Mouse (Mus musculus) large intestine, adult 2 months (tissue): ENCODE measurements at regions not wholly inside any gene's neighbourhood (a gene's known extent, or its start where the extent isn't known, plus 50 kb on each side); places are given as distances from the start of the nearest gene placed in this dataset.

Source experiments
- DNase-seq: peaks from one replicate; pipeline ENCODE4 v3.0.0-alpha.2; 2012; ENCODE audit warnings: low read depth, low spot score
- WGBS: fragments of 180-500 bp; shearing (Covaris S2); methylation state at CpG from one replicate; pipeline ENCODE4 v1.1.7; 2018; 5-methylcytosine and 5-hydroxymethylcytosine counted together

DNA sequence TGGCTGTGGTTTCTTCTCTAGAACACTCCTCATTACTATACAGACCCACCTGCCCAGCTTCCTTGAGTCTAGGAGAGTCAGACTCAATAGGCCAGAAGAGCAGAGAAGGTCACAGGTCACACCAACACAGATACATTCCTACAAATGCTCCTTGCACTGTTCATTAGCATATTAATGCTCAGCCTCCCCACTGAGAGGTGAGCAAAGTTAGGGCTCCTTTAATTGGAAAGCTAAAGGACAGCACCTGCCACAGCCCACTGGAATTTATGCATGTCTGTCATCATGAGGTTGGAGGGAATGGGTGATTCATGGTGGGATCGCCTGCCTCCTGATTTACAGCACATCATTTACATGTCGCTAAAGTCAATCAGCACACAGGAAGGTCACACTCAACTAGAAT, 292.2 kb downstream of the Dhx35 start:
- DNase-seq, result no peak
- 70% methylated on average over 2 of the region's 2 CpGs for WGBS

DNA sequence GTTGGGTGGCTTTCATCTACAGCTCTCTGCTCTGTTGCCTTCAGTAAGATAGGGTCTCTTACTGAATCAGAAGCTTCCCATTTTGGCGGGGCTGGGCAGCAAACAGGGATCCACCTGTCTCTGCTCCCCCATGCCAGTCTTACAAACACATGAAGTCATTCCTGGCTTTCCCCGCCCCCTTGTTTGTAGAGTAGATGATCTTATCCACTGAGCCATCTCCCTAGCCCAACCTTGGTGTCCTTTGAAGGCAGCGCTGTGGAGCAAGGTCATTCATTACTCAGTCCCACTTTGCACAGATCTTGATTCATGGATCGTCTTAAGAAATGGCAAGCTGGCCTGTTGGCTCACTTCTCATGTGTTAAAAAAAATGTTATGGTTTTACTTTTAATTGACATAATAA, 293.6 kb downstream of the Dhx35 start:
- WGBS, result 55% methylated on average over 4 of the region's 4 CpGs
- DNase-seq, result no peak

DNA sequence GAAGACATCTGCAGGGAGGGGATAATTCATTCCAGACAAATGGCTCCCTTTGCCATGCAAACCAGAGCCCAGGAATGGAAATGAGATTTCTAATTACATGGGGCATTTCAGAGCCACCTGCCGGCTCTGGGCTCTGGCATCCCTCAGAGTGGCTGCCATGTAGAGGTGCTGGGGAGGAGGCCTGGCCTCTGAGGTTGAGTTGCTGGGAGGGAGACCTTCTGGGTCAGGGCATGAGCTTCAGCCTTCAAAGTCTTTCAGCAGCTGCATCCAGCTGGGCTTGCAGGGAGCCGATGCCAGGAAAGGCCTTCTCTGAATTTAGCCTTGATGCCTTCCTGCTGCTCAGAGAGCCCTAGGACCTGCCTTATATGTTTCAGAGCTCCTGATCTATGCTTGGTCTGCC, 302.1 kb downstream of the Dhx35 start:
- WGBS, result 57% methylated on average over 2 of the region's 2 CpGs
- no peak for DNase-seq

DNA sequence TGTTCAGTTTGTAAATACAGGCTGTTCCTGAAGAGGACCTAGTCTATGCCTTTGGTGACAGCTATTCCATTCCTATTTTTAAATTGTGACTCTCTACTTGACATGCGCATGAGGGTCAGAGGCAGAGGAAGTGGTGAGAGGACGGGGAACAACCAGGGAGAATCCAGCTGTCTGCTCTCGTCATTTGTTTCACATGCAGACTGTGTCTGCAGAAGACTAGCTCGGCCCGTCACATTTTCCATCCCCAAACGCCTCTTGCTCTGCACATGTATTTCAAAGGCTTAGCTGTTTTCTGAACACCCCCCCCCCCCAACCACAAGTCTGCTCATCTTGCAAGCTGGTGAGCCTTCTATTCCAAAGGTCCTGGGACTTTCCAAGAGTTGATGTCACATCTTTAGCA, 339.4 kb downstream of the Dhx35 start:
- no peak for DNase-seq
- WGBS, result 72% methylated on average over 6 of the region's 6 CpGs

DNA sequence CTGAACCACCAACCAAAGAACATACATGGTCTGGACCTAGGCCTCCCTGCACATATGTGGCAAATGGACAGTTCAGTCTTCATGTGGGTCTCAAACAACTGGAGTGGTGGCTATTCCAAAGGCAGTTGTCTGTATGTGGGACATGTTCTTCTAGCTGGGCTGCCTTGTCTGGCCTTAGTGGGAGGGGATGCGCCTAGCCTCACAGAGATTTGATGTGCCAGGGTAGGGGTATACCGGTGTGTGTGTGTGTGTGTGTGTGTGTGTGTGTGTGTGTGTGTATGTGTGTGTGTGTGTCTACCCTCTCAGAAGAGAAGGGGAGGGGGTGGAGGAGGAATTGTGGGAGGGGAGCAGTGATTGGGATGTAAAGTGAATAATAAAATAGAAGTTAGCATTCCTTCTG, 344.0 kb downstream of the Dhx35 start:
- no peak for DNase-seq
- 98% methylated on average over 2 of the region's 2 CpGs for WGBS

DNA sequence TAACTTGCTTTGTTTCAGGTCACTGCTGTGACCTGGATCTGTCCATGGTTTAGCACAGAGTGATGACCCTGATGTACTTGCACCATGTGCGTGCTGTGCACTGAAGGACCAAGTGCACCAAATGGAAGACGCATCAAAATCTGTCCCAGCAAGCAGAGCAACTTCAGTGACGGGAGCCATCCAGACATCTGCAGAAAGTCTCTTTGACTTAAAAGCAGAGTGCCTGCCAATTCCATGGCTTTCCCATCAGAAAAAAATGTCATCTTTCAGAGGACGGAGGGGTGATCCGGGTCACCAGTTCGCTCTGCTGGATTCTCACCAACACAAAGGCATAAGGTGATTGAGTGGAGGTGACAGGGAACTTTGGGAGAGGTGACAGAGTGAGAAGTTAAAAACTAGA, 351.4 kb downstream of the Dhx35 start:
- no peak for DNase-seq
- 87% methylated on average over 6 of the region's 6 CpGs for WGBS

DNA sequence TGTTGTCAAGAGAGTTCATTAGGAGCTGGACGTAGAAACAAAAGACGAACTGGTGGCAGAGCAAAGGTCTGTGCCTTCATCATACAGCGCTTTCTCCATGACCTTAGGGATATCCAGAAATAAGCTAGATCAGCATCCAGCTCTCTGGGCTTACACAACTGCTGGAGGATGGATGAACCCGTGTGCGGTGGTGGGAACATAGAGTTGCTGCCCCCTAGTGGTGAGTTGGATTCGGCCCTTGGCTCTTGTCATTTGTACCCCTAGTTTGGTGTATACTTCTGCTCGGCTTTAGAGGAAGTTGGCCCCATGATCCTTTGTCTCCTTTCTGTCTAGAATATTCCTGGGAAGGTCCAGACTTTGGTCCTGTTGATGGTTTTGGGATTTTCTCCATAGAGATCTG, 369.4 kb downstream of the Dhx35 start:
- DNase-seq, result peak; percentile 2
- WGBS, result 37% methylated on average over 7 of the region's 7 CpGs

DNA sequence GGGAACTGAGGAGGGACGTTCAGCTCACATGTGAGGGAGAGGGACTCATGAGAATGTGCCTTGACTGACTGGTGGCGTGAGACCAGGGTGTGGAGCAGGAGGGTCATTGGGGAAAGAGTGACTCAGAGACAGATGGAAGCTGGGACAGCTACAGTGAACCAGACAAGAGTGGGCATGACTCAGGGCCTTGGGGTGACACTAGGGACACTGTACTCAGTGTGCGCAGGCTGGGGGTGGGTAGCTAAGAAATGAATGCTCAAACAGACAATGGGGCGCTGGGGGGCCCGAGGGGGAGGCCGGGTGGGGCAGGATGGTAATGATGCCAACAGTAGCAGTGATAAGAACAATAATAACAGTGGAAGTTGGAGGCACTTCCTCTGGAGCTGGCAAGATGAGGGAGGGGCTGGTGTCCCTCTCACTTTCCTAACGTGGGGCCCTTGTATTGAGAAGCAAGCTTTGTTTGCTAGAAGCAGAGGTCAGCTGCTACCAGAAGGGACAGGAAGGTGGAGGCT, 374.0 kb downstream of the Dhx35 start:
- WGBS, result 40% methylated on average over 7 of the region's 7 CpGs
- no peak for DNase-seq

DNA sequence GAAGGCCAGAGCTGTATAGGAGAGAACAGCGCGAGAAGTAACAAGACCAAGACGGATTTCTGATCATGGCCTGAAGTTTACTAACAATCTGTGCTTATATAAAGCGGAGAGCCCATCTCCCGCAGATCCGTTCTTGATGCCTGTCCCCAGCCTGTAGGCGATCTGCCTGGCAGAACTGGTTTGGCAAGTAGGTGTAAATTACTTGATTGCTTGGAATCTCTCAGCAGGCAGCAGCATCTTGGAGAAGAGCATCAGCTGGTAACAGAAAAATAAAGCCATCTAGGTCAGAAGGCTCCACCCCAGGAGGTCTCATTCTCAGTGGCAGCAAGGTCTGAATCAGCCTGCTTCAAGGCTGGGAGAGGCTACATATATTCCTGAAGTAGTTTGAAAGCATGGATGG, 401.5 kb downstream of the Dhx35 start:
- 15% methylated on average over 7 of the region's 7 CpGs for WGBS
- DNase-seq, result no peak

DNA sequence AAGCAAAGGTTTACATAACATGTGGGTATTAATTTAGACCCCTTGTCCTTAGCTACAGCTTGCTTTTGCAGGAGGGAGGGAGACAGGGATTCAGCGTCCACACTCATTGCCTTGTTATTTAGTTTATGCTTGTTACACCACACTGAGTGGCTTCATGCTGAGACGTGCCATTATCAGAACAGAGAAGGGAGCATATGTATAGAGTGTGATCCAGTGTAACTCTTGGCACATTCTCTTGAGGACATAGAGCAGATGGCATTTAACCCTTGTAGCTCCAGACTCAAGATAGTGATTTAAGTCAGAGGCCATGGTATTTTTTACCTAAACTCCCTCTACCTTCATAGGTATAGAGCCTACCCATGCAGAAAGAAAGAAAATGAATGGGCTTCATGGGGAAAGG, 437.7 kb downstream of the Dhx35 start:
- 60% methylated on average over 2 of the region's 2 CpGs for WGBS
- no peak for DNase-seq

DNA sequence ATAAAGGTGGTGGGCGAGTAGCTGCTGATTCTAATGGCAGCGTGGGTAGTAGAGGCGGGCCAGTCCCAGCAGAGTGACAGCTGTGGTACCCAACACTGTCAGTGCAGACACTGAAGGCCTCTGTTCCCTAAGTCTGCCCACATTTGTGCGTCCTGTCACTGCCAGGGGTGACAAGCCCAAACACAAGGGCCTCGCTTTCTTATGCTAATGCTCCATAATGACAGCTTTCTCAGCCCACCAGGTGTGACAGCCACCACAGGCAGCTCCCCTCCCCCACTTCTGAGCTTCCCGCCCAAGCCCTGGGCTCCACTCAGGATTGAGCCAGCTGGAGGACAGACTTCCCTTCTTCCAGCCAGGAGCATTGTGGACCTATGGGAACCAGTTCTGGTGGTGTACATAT, 440.4 kb downstream of the Dhx35 start:
- DNase-seq, result no peak
- 48% methylated on average over 6 of the region's 6 CpGs for WGBS

DNA sequence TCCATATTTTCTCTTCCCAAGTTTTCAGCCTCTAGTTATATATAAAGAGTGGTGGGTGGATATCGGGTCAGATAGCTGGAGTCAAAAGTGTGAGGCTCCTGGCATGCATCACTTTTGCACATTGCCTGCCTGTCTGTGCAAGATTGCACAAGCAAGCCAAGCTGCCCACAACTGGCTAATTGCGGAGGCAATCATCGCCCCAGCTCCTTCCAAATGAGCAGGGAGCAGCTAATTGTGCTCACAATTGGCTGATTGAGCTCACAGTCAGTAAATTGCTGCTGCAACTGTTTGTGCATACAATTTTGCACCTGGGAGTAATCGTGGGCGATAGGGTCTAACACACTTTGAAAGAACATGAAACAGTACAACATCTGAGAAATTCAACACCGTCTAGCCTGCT, 455.5 kb downstream of the Dhx35 start:
- 82% methylated on average over 6 of the region's 6 CpGs for WGBS

DNA sequence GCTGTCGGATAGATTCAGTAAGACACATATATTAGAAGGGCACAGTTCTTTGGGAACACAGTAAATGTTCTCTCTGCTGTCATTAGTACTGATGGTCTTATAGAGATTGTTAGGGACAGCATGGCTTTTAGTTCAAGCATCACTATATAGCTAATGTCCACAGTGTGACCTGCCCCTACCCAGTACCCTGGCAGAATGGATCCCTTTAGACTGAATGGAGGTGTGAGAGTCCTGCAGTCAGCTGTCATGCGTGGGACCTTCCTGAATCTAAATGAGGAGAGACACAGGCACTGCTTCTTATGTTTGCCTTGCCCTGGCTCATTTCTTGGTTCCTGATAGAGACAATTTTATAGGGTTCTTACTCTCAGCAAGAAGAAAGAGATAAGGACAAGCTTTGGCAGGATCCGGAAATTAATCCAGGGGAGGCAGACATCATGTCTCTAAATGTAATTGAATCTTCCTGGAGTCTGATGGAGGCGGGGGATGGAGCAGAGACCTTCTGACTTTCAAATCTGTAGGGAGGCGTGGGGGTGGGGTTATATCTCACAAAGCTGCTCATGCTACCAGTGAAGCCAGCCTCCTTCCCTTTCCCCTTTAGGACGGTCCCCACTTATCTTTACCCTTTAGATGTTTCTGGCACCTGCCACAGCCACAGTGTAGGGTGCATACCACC, 456.5 kb downstream of the Dhx35 start:
- no peak for DNase-seq
- 77% methylated on average over 6 of the region's 6 CpGs for WGBS

More for the DNA sequence above, 455.5 kb downstream of the Dhx35 start:
- DNase-seq, result no peak

DNA sequence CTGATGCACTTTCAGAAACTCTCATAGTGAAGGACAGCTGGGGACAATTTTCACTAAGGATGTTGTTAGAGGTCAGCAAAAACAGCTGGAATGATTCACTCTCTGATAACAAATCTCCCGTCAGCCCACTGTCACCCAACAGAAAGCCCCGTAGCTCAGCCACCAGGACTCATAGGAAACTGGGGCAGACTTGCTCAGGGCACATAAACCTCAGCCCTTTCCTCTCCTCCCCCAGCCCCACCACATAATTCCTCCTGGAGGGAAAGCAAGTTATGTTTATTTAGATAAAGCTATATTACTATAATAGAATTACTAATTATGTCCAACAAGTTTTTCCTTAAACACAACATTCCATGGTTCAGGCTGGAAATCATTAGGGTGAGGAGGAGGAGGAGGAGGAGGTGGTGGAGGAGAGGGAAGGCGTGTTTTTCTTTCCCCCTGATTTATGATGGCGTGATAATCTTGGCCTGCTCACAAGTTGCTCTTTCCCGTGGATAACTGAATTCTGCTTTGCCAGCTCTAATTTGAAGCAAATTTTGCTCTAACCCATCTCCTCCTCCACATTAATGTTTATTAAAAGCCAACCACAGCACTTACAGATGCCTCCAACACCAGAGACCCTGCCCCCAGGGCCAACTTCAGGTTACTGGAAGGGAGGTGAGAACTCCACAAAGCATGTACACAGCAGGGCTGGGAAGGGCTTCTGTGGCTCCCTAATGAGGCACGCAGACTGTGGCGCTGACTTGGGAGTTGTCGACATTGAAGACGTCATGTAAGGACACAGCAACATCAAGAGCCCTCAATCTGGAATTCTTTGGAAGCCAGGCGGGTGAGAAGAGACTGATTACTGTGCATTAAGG, 475.8 kb downstream of the Dhx35 start:
- WGBS, result 59% methylated on average over 10 of the region's 10 CpGs
- no peak for DNase-seq

DNA sequence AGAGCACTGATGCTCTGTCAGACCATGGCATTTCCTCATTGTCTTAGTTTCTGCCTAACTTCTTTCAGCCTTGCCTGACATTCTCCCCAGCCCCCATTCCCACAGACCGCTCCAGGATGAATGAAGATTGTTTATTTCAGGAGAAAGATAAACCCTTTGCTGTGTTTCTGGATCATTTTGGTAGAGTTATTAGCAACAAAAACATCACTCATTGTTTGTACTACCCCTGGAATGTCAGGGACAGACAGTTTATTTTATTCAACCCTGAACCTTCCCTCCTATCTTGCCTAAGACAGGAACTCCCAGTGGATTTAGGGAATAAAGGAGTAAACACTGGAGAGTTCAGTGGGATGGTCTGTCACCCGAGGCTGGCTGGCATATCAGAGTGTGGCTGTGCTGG, 484.3 kb downstream of the Dhx35 start:
- 22% methylated on average over 2 of the region's 2 CpGs for WGBS

DNA sequence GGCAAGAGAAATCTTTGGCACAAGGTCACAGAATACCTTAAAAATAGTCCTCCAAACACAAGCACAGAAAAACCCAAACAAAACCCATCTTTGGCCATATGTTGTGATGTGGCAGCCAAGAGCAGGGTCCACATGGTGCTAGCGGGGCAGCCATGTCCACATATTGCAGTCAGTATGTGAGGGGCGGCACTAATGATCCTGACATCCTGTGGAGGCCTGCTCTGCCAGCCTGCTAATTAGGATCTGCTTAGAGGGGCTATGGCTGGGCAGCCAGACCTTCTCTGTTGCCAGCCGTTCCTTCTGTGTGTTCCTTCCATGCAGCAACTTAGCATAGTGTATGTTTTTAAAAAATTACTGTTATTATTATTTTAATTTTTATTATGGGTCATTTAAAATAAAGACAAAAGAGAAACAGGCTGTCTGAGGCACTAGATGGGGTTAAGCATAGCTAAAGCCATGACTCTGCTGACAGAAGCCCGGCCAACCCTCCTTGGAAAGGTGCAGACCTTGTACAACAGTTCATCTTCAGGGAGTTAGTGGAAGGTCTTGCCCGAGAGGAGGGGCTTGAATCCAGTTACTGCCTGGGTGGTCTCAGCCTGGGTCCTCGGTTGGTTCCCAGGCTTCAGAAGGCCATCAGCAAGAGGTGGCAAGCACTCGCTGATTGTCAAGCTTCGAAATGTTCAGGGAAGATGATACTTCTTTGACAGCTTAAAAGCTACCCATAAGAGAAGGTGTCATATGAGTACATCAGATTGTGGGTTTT, 487.1 kb downstream of the Dhx35 start:
- no peak for DNase-seq
- WGBS, result 82% methylated on average over 8 of the region's 8 CpGs

More for the DNA sequence above, 484.3 kb downstream of the Dhx35 start:
- DNase-seq, result no peak

DNA sequence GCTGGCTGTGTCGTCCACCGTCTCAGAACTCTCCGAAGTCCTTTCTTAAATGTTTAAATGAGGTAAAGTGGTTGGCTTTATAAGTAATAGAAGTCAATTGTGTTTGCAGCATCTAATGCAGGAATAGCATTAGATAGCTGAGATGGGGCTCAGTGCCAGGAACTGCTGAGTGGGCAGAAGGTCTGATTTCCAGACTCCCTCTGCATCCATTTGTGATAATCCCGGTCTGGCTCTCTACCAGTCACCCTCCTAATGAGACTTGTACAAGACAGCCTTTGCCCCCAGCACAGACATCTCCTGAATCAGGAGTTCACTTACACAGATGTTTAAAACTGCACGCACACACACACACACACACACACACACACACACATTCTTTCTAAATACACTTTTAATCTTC, 489.5 kb downstream of the Dhx35 start:
- WGBS, result 77% methylated on average over 5 of the region's 5 CpGs
- no peak for DNase-seq

DNA sequence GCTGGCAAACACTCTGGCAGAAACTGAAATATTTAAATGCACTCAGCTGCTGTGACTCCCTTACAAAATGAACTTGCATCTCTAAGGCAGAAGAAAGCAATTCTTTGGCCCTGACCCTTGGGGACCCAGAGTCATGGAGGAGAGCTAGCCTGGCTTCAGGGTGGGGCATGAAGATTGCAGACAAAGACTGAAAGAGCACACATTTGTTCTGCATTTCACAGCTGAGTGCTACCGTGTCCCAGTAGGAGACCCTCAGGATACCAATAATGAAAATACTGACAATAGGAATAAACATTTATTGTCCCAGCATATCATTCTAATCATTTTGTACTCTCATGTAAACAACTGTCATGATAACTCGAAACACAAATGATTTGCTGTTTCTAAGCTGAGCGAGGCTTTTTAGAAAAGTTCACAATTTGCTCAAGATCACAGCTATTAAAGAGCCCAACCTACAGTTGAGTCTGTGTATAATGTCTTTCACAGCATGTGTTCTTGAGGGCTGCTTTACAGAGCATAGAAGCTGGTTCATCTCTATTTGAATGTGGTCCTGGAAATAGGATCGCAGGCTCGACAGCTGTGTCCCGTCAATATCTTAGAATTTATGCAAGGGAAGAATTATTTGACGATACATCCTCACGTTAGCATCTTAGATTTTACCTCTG, 490.1 kb downstream of the Dhx35 start:
- WGBS, result 70% methylated on average over 8 of the region's 8 CpGs
- DNase-seq, result no peak

DNA sequence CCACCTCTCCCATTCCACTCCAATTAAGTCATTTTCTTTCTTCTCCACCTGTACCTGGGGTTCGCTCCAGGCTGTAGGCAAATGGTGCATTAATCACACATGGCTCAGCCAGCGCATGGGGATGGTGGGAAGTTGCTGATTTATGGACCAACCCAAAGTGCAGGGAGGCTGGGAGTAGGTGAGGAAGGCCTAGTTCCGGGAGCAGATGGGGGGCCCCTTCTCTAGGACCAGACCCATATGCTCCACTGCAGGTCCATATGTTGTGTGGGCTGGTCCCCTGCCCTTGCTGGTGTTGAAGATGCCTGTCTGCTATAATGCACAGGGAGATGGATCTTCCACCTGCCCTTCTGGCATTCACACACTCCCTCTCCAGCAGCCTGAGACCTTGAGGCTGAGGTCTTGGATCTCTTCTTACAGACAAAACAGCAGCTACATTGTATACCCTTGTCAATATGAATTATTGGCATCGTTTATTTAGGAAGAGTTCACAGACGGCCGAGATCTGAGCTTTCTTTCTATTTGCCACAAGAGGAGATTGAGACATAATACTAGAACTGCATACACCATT, 493.5 kb downstream of the Dhx35 start:
- WGBS, result 62% methylated on average over 6 of the region's 6 CpGs

DNA sequence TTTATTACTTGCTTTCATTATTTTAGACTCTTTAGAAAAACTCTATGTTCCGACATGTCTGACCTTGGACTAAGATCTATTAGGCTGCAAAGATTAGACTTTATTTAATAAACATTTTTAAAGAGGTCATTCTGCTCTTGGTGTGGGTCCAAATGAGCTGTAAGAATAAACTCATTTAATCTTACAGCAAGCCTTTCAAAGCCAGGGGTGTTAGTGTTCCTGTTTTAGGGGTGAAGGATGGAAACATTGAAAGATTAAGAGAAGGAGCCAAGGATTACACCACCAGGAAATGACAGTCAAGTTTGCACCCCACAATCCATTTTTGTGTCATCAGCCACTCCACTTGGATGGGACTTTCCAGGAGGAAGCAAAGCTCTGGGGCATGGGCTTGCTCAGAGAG, 495.5 kb downstream of the Dhx35 start:
- whole genome bisulfite sequencing, result 52% methylated on average over 1 of the region's 1 CpGs
- DNase-seq, result no peak

More for the DNA sequence above, 493.5 kb downstream of the Dhx35 start:
- no peak for DNase-seq
